Mouse (Mus musculus) cerebellum, adult 9-10 months (tissue): ENCODE data around the gene Adamts4.

Experiments used
- DNase-seq: peaks from one replicate; pipeline ENCODE4 v3.0.0; 2022

The Adamts4 gene

DNA sequence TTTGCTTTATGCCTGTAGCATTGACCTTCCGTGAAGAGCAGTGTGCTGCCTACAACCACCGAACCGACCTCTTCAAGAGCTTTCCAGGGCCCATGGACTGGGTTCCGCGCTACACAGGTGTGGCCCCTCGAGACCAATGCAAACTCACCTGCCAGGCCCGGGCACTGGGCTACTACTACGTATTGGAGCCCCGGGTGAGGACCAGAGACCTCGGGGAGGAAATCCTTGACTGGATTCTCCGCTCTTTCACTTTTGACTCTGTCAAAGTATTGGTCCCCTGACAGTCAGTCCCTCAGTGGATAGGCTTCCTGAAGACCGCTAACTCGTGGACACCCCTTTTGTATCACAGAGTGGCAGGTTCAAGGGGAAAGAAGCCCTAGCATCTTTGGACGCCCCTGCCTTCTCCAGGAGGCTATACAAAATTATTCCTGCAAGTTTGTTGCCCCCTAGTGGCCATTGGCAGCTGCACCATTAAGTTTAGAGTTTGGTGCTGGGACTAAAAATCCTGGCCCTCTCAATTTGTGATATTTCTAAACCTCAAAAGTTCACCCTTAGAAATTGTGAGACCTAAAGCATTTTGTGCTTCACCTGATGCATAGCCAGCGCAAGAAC lies 6.8 kb downstream of the Adamts4 start:
- DNase-seq: peak; percentile 72

DNA sequence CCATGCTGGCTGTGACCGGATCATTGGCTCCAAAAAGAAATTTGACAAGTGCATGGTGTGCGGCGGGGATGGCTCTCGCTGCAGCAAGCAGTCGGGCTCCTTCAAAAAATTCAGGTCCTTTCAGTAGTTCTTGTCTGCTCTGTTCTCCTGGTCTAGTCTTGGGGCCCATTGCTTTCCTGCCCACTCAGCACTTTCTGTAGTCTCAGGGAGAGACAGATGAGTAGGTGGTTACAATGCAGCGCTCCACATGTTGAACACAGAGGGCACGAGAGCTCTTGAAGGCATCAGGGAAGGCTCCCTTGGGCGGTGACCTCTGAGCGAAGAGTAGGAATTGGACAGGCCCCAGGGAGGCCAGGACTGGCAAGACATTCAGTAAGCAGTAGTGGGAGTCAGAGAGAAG lies 7.6 kb downstream of the Adamts4 start:
- no peak for DNase-seq

DNA sequence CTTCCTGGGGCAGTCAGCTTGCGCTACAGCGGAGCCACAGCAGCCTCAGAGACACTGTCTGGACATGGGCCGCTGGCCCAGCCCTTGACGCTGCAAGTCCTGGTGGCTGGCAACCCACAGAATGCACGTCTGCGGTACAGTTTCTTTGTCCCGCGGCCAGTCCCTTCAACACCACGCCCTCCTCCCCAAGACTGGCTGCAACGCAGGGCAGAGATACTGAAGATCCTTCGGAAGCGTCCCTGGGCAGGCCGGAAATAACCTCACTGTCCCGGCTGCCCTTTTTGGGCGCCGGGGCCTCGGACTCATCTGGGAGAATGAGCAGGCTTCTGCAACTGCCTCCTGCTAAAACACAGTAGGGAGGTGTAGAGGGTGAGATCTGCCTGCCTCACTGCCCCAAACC lies 8.7 kb downstream of the Adamts4 start:
- no peak for DNase-seq

DNA sequence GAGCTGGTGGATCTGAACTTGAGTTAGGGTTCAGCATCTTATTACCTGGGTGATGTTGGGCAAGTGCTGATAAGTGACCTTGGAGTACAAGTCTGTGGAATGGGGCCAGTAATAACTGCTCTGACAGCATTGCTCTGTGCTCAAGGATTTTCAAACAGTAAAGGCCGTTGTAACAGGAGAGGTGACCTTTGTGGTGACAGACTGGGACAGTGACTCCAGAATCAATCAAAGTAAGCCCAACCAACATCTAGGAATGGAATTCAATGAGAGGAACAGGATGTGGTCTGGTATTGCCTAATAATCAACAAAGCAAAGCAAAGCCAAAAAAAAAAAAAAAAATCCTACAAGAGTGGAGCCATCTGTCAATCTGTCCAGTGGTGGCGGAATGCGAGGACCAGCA lies 10.1 kb downstream of the Adamts4 start:
- DNase-seq: no peak

DNA sequence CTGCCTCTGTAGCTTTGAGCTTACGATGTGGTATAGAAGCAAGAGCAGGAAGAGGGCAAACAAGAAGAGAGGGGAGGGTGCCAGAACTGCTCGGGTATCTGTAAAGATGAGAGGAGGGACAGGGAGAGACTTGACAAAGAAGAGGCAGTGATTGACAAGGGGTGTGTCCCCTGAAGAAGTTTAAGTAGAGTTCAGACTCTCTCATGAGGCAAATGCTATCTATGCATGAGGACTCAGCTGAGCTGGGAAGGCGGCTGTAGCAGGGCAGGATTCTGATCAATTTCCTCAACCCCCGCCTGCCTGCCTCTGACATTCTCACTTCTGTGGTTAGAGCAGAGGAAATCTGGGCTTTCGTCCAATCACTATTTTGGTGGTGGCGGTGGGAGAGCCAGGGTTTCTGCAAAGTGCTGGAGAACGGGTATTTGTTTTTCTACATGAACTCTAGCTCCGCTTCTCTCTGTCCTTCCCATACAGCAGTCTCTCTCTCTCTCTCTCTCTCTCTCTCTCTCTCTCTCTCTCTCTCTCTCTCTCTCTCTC lies 12.4 kb downstream of the Adamts4 start:
- no peak for DNase-seq

DNA sequence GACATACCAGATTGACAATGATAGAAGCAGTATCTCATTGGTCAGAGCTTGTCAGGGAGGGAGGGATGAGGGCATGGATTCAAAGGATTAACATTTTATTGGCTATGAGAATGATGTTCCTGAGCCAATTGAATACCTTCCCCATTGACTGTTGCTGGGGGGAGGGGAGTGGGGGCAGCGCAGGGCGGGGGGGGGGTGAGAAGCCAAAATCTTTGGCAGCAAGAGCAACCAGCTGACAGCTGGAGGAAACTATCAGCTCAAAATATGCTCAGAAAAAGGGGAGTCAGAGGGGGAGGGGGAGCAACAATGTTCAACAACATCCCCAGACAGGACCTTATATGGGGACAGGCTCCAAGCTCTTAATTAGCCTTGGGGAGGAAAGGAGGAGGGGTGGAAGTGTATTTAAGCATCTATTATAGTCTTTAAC lies 13.0 kb downstream of the Adamts4 start:
- no peak for DNase-seq

DNA sequence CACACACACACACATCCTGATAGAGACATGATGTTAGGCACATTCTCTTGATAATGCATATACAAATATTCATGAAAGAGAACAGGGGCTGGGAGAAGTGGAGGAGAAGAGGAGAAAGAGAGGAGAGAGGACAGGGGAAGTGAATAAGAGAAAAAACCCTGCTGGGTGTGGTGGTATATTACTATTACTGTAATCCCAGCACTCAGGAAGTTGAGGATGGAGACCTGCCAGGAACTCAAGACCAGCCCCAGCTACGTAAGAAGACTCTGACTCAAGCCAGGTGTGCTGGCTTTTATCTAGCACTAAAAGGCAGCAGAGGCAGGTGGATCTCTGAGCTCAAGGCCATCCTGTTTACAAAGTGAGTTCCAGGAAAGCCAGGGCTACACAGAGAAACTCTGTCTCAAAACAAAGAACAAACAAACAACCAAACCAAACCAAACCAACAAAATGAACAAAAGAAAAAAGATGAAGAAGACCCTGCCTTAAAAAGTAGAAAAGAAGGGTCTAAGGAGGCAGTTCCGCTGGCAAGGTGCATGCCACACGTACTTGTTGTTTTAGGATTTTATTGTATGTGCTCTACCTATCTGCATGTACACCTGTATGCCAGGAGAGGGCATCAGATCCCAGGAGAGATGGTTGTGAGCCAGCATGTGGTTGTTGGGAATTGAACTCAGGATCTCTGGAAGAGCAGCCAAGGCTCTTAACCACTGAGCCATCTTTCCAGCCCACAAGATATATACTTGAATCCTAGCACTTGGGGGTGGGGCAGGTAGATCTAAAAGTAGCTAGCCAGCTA lies 13.6 kb downstream of the Adamts4 start:
- DNase-seq: no peak

DNA sequence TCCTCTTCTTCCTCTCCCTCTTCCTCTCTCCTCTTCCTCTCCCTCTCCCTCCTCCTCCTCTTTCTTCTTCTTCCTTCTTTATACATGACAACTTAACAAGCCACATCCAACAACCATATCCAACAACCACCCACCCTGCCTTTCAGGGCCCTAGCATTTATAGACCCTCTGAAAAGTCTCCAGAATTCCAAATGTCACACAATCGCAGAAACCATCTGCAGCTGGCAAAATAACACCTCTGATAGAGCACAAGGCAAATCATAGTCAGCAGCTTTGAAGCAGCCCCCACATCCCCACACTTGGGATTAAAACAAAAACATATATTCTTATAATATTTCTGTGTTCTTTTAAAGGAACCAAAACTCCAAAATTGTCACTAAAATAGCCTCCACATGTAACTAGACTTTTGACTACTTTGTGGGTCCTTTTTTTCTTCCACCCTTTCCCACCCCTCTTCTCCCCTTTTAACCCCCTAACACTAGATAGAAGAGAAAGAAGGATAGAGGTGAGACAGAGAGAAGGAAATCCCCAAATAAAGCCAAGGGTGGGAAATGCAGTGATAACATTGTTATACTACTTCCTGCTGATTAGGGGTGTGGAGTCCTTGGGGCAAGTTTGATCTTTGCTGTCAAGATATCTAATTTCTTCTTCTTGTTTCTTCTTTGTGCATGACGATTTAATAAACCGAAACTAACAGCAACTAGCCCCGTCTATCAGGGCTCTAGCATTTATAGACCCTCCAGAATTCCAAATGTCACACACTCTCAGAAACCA lies 15.9 kb downstream of the Adamts4 start:
- no peak for DNase-seq

DNA sequence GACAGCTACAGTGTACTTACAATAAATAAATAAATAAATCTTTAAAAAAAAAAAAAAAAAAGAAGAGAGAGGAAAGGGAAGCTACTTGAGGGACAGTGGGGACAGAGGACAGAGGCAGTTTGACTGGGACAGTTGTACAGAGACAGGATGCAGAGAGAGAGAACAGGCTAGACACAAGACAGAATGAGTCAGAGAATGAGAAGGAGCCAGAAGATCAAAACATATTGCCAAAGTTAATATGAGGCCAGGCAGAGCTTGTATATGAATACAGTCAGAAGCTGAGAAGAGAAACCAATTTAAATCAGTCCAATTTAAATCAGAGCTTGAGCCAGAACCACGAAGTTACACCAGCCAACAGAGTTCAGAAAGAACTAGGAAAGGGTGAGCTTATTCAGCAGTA lies 18.1 kb downstream of the Adamts4 start:
- no peak for DNase-seq

DNA sequence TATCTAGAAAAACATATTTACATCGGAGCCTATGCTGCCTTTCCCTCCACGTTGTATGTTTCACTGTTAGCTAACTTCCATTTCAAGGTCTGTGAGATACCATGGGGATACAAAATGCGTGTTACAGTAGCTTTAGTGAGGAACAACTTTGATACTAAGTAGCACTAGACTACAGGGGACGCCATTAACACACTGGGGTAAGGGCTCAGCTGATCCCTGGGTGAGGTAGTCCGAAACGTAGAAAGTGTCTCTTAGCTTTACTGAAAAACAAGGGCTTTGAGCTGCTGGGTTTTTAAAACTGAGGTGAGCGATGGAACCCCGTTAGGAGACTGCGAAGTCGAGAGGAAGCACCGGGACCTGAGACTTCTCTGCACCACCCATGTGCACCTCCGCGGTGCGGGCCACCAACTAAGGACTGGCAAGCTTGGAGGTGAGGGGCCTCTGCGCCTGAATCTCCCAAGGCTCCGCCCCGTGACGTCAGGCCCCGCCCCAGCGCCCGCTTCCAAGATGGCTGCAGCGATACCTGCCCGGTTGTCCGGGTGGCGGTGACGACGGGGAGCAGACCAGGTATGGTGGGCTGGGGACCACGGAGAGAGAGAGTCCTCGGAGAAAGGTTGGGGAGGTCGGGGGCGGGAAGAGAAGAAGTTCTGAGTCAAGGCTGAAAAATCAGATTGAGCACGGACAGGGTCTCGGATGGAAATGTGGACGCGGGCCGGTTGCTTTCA lies 19.8 kb downstream of the Adamts4 start, which contains the start of gene B4galt3:
TSS of gene B4galt3 (plus strand) at position 481 of the 725 bp plus-strand sequence.
- peak; percentile 98 for DNase-seq

DNA sequence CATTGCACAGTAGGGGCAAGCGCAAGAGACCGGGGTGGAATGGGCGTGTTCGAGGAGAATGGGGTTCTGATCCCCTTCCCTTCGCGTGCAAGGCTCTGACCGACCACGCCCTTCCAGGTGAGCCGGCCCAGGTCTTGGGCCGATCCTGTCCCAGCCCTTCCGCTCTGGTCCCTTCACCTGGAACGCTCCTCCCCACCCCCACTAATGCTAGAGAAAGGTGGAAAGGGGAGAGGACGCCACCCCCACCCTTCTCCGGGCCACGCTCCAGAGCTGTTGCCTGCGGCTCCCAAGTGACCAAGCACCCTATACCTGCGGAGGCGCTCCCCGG lies 20.3 kb downstream of the Adamts4 start:
- DNase-seq: no peak

DNA sequence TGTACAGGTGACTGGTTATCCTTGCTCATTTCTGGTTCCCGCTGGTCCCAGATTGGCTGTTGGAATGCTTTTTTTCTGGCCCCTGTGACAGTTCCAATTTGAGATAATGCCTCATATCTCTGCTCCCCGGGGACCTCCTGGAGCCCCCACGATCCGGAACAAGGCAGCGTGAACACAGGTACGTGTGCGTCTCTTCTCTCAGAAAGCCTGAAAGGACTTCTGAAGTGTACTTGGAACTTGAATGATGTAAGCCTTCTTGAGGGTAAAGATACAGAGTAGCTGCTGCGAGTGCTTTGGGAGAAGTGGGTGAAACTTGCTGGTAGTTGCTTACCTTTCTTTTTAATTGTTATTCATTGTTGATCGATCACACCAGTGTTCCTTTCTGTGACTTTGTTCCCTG lies 21.0 kb downstream of the Adamts4 start:
- DNase-seq: no peak

DNA sequence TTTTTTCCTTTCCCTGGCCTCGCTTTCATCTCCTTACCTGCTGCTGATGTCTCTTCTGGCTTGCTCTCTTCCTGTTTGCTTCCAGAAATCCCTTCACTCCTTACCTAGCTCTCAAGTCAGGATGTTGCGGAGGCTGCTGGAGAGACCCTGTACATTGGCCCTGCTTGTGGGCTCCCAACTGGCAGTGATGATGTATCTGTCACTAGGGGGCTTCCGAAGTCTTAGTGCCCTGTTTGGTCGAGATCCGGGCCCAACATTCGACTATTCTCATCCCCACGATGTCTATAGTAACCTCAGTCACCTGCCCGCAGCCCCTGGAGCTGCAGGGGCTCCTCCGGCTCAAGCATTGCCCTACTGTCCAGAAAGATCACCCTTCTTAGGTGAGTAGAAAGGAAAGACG lies 21.4 kb downstream of the Adamts4 start:
- no peak for DNase-seq

DNA sequence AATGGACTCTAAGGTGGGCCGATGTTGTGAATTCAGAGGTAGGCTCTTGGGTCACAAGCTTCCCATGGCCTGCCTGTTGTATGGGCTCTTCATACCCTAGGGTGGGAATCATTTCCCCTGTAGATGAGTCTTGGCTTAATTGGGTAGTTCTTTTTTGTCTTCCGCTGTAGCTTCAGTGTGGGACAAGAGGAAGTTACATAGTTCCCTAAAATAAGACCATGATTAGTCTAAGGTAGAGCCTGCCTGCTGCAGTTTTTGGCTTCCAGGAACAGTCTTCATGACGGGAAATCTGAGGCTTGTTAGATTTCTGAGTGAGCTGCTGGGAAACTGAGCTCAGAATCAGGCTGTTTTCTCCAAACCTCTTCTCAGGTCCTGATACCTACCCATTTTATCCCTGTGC lies 21.9 kb downstream of the Adamts4 start:
- DNase-seq: no peak

DNA sequence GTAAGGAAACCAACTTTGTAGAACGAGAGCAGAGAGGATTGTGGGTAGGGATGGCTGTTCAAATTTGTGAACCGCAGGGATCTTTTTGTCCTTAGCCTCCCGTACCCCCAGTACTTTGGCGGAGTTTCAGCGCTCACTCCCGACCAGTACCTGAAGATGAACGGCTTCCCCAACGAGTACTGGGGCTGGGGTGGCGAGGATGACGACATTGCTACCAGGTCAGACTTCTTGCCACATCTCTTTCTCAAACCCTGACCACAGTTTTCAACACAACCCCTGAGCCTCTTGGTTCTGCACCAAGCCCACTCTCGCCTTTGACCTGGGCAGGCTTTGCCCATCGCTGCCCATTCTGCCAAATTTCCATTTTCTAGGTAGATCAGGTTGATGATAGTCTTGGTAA lies 23.9 kb downstream of the Adamts4 start:
- DNase-seq: no peak

DNA sequence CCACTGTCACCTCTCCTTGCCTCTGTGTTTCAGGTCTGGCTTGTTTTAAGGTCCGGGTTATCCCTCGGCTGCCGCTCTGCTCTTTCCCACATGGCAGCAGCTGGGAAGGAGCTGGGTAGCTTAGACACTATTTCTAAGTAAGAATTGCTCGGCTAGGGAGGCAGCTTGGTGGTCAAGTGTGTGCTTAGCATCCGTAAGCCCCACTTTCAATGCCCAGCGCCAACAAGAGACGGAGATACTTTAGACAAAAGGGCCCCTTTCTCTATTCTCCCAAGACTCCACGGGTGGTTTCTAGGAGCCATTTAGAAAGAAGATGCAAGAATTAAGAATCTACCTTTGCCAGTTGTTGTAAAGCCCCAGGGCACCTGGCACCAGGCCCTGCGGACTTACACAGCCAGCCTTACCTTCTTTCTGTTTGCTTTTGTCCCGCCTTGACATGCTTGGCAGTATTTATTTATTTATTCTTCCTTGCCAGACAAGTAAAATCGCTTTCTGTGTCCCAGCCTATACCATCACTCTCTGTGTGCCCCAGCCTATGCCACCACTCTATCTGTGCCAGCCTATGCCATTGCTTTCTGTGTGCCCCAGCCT lies 25.0 kb downstream of the Adamts4 start:
- DNase-seq: no peak

DNA sequence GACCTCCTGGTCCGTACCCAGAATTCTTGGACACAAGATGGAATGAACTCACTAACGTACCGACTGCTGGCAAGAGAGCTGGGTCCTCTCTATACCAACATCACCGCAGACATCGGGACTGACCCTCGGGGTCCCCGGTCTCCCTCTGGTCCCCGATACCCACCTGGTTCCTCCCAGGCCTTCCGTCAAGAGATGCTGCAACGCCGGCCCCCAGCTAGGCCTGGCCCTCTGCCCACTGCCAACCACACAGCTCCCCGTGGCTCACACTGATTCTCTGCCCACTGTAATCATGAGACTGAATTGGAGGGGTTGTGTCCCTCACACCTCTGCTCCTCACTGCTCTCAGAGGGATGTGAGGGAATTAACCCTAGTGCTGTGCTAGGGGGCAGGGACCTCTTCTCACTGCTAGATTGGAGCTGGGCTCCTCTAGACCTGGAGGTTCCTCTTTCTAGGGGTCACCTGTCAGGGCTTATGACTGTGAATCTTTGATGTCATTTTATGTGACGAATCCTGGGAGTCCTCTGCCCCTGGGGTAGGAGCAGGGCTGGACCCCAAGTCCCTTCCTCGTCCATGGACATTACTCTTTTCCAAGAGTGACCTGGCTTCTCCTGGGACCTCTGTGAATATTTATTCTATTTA lies 26.0 kb downstream of the Adamts4 start:
- DNase-seq: no peak

DNA sequence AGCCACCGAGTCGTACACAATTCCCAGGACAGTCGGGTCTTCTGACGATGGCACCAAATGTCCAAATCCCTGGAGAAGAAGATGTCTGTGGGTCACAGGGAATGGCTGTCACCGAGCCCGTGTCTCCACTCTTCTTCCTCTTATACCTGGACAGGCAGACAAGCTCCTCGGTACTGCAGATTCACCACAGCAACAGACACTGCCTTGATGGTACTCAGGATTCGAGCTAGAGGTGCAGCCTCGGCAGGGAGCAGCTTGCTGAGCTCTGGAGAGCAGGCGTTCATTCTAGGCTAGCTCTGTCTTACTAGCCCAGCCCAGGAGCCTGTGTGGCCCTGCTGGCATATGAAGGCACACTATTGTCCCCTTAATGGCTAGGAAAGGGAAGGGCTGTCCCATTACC lies 27.5 kb downstream of the Adamts4 start:
- DNase-seq: no peak

DNA sequence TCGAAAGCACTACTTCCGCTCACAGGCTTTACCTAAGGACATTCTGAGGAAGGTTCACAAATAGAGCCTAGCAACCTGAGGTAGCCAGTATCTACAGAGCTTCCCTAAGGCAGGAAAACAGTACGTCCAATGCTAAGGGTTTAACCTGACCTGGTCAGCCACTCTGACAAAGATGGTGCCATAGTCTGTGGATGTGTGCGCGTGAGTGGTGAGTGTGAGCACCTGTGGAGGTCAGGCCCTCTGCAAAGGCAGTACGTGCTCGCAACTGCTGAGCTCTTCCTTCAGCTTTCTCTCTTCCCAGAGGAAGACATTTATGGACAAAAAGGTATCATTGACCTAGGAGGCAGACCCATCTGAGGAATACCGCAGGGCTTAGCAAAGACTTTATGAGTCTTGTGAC lies 28.2 kb downstream of the Adamts4 start:
- no peak for DNase-seq

DNA sequence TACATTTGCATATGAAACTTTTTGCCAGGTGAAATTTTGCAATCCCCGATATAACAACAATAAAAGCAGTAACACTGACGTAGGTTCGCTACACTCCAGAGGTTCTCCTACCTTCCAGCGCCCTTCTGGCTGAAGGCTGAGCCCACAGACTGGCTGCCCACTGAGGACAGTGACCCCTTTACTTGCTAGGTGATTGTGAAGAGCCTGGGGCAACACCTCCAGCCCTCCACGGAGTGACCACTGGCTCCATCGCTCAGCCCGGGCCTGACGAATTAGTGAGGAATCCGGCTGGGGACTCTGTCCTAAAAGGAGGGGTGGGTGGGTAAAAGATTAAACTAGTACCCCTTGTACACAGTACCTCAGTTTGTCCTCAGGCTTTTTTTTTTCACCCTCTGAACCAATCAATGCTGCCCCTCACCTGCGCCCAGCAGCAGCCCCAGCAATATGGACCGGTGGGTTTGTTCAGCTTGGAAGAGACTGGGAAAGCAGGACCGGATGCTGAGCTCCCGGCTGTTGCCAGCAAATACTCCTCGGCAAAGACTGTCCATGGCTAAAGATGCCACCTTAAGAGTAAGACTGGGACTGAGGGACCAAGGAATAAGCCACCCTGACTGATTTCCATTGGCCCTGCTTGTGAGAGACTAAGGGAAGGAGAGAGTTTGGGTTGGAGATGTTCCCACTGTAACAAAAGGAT lies 28.9 kb downstream of the Adamts4 start:
- peak; percentile 22 for DNase-seq

DNA sequence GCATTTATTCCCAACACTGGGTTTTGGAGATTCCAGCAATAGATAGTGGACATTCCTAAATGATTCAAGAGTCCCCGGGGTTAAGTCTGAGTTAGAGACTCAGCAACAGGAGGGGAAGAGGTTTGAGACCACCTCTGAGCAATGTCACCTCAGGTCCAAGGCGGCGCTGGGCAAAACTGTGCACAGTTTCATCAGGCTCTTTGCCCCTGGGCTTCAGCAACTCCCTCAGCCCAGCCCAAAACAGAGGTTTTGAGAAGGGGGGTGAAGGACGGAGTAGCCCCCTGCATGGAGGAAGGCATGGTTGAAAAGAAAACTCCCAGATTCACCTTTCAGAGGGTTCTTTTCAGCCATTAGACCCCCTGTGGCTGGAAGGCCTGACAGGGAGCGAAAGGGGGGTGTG lies 29.5 kb downstream of the Adamts4 start:
- peak; percentile 37 for DNase-seq
